Mouse (Mus musculus) right cerebral cortex, postnatal 36 days (tissue): ENCODE data around the gene Gbp2.
A peak's percentile ranks its signal among the peaks of the same experiment; 100 is the strongest.
"Not testable (repeated sequence)": the region's sequence is repeated elsewhere in the genome, so short reads cannot be mapped to it uniquely, and the experiment has no call there.

Experiments
- DNase-seq, 2 experiments: peaks; one replicate each; pipeline ENCODE4 v3.0.0; 2022; ENCODE audit warnings: low spot score in 2 of 2, mixed read lengths in 1 of 2

The Gbp2 gene

DNA sequence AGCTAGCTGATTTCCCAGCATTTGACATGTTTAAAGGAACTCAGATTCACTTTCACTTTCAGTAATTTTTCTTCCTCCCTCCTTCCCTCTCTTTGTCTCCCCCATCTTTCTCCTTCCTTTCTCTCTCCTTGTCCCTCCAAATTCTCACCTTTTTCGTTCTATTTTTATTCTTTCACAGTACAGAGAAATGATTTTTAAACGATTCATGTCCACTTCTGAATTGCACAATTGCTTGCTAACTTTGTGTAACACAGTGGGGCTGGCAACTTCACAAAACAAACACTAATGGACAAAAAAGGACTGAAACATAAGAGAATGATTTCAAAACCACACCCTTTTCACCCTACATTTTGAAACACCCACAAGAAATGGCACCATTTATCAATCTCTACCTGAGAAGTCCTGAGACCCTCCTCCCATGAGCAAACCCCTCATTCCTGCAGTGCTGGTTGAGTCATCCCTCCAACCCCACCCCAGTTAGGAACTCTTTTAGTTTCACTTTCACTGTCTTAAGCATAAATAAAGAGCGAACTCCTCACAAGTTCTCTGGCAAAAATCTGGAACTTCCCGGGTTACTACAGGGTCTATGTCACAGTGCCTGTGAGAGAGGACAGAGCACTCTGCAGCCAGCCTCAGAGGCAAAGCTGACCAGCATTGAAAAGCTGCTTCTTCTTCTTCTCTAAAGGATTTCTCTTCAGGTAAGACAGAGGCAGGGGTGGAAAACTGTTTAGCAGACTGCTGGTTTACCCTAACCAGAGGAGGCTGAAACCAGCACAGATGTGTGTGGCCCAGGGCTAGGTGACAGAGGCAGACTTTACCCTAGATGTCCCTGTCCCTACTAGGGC is at the start of gene Gbp2:
Gene Gbp2 (plus strand): TSS at position 492 of the 845 bp plus-strand sequence.
- DNase-seq, result no peak

- no peak for DNase-seq
Observed at GRCm38 (mm10) chr3:142570738-142571137, 49.7 kb upstream of the Gbp2 start.

GRCm38 (mm10) chr3:142577108-142577507 is 43.3 kb upstream of the Gbp2 start:
- no peak for DNase-seq

- no peak for DNase-seq
Observed at GRCm38 (mm10) chr3:142578342-142578741, 42.1 kb upstream of the Gbp2 start.

DNA sequence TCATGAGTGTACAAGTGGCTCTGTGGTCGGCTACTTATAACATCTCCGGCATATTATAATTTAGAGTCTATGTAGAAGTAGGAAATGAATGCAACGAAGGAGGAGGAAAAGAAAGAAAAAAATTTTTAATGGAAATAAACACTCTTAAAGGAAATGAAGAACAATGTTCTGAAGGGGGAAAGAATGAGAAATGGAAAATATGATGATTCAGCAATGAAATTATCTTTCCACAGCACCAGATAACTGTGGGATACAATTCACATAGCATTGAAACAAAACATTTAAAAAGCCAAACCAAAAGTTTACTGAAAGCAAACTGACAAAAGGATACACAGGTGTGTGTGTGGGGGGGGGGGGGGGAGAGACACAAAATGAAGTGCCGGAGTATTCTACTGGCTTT is 37.3 kb upstream of the Gbp2 start:
- no peak for DNase-seq

GRCm38 (mm10) chr3:142587386-142587785 is 33.0 kb upstream of the Gbp2 start:
- no peak for DNase-seq

- DNase-seq, result no peak
Observed at GRCm38 (mm10) chr3:142588888-142589287, 31.5 kb upstream of the Gbp2 start.

- DNase-seq, result no peak
Observed at GRCm38 (mm10) chr3:142590431-142591067, 29.9 kb upstream of the Gbp2 start.

- DNase-seq, result no peak
Observed at GRCm38 (mm10) chr3:142594547-142594946, 25.9 kb upstream of the Gbp2 start, which contains the start of gene Gbp2b. Gbp2b (plus strand) TSS chr3:142594847.

GRCm38 (mm10) chr3:142597923-142598322 is 22.5 kb upstream of the Gbp2 start:
- DNase-seq, result no peak

- DNase-seq, result no peak
Observed at GRCm38 (mm10) chr3:142601675-142602074, 18.7 kb upstream of the Gbp2 start.

DNA sequence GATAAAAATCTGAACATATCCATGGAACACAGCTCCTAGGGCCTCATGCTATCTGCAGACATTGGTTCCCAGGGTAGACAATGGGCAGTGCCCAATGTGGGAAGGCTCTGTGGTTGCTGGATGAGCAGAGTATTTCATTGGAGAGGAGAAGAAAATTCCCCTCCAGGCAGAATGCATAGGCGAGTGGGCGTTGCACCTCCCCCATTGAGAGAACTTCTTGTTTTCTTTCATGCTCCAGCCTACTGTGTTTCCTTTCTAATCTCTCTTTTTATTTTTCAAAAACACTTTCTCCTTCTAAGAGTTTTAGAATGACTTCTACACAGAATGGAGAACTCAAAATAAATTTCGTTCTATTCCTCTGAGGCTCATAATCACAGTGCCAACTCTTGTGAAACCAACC is 1.7 kb upstream of the Gbp2 start:
- DNase-seq, result no peak

GRCm38 (mm10) chr3:142619606-142620005 is 796 bp upstream of the Gbp2 start:
- DNase-seq, result no peak

- no peak for DNase-seq
Observed at GRCm38 (mm10) chr3:142620956-142621562, 657 bp downstream of the Gbp2 start.

GRCm38 (mm10) chr3:142630385-142630784 is 10.0 kb downstream of the Gbp2 start:
- DNase-seq, result no peak

GRCm38 (mm10) chr3:142640201-142640600 is 19.8 kb downstream of the Gbp2 start:
- DNase-seq, result peak in 1 of 2 experiments; percentile 8

DNA sequence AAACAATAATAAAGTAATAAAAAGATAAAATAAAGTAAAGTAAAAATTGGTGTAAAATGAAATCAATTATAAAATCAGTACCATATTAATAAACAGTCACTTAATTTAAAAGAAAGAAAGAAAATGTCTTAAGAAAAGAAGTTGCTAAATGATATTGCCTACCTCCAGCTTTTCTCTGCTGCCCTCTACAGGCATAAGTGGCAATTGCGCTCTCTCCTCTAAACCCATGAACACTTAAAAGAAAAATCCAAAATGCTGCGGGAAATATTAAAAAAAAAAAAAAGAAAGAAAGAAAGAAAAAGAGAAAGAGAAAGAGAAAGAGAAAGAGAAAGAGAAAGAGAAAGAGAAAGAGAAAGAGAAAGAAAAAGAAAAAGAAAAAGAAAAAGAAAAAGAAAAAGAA is 25.5 kb downstream of the Gbp2 start:
- peak; percentile 7 to 11 for DNase-seq

DNA sequence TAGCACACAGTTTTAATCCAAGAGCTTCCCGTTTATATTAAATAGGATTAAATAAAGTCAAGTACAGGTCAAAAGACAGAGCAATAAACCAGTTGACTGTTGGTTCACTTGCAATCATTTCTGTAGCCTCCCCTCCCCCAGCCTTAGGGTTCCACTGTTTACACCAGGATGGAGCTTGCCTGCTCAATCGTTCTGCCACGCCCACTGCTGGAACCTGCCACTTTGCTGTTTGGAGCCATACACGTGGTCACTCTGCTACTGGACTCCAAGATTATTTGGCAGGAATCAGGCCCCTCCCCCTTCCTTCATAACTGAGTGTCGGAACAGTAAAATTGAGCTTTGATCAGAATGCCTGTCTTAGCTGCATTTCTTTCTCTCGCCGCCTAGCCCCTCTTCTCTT is 27.4 kb downstream of the Gbp2 start:
- DNase-seq, result not testable (repeated sequence)

GRCm38 (mm10) chr3:142650205-142650604 is 29.8 kb downstream of the Gbp2 start:
- DNase-seq, result no peak

DNA sequence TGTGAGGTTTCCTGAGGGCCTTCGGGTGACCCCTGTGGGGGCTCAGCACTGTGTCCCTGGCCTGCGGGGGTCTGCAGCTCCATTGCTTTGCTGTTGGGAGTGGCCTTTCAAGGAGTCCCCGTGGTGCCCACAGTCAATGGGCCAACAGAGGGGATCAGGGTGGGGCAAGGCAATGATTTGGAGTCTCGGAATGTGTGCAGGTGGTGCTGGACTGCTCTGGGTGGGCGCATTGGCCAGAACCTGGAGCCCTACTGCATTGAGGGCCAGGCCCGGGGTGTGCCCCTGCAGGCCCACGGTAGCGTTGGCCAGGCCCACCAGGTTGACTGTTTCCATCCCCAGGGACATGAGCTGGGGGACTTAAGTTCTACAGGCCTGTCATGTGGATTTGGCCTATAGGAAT is 44.3 kb downstream of the Gbp2 start:
- no peak for DNase-seq

DNA sequence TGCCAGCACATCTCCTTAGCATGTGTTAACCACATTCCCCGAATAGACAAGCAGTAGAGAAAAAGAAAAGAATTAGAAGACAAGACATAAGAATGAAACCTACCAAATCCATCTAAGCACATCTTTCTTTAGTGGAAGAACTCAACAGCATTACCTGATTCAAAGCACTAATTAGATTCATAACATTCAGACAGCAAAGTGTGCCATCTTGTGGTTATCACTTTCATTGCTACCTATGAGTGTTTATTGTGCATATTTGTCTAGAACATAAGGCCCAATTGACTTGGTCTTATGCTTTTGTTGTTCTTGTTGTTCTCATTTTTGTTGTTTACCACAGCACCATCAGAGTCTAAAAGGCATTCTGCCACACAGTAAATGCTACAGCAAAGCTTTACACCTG is 54.2 kb downstream of the Gbp2 start:
- DNase-seq, result no peak
